Mouse (Mus musculus): ENCODE results near the gene Chchd3. TPM values are rescaled to one million over a fixed set of nuclear protein-coding genes. Genes with fewer than 3 reads are reported as not detected.

Gene Chchd3
- polyA plus RNA-seq, 1 experiment from 2014 or later = 124 TPM

DNA sequence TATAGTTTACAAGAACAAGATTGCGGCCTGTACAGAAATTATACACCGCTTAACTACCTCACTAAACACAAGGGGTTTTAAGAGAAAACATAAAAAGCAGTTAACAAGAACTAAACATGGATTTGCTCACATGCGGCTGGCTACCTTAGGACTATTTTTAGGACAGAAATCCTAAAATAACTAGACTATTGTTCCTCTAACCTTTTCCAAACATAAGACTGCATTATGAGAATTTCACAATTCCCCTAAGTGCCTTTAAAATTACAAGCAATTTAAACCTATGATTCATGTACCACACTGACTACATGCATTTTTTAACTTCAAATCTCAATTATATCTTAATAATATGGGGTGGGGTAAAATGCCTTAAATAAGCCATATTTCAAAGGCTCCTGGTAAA lies 123.3 kb downstream of the Chchd3 start:
- H3K27me3 ChIP-seq (ENCODE audit: control insufficient read depth, insufficient read depth, low read length) = no peaks in the 10 kb centered on the region
- H3K4me3 ChIP-seq (ENCODE audit: low read length) = no peak overlapping the region
- H3K4me1 ChIP-seq (ENCODE audit: control insufficient read depth, insufficient read depth, low read length) = peaks cover 5% of the 10 kb centered on the region; the same call in 1 of the 2 replicates
- WGBS = 72% methylated on average over 3 of the region's 3 CpGs
- H3K9ac ChIP-seq (ENCODE audit: low read depth, low read length) = no peak overlapping the region
- ATAC-seq (ENCODE audit: low FRiP score, low TSS enrichment) = no peak
- H3K27ac ChIP-seq (ENCODE audit: low read depth, low read length) = no peak overlapping the region
- no peak overlapping the region for H3K4me2 ChIP-seq (replicated peaks; ENCODE audit: low read depth, low read length)
- no peaks in the 10 kb centered on the region for H3K9me3 ChIP-seq (ENCODE audit: control insufficient read depth, low read length)
- H3K36me3 ChIP-seq (ENCODE audit: control insufficient read depth, insufficient read depth, low read length) = no peaks in the 10 kb centered on the region

DNA sequence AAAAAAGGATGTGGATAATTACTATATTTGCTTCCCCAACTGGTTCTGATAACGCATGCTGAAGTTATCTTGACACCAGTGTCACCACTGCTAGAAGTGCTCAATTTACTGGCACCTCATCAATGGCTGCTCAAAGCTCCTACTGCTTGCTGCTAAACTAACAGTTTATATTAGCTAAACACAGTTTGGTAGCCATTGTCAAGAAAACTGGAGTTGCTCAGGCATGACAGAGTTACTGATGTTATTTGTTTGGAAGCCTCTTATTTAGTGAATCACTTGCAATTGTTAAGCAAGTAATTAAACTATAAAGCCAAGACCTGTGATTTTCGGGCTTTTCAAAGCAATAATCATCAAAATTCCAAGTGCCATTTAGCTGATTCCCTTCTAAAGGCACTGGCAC lies 123.7 kb downstream of the Chchd3 start:
- H3K4me3 ChIP-seq (ENCODE audit: low read length) = no peak overlapping the region
- H3K9me3 ChIP-seq (ENCODE audit: control insufficient read depth, low read length) = no peaks in the 10 kb centered on the region
- H3K9ac ChIP-seq (ENCODE audit: low read depth, low read length) = no peak overlapping the region
- H3K27me3 ChIP-seq (ENCODE audit: control insufficient read depth, insufficient read depth, low read length) = no peaks in the 10 kb centered on the region
- peaks cover 5% of the 10 kb centered on the region; the same call in 1 of the 2 replicates for H3K4me1 ChIP-seq (ENCODE audit: control insufficient read depth, insufficient read depth, low read length)
- H3K27ac ChIP-seq (ENCODE audit: low read depth, low read length) = no peak overlapping the region
- H3K36me3 ChIP-seq (ENCODE audit: control insufficient read depth, insufficient read depth, low read length) = no peaks in the 10 kb centered on the region
- ATAC-seq (ENCODE audit: low FRiP score, low TSS enrichment) = no peak
- WGBS = 36% methylated on average over 2 of the region's 2 CpGs
- H3K4me2 ChIP-seq (replicated peaks; ENCODE audit: low read depth, low read length) = no peak overlapping the region

DNA sequence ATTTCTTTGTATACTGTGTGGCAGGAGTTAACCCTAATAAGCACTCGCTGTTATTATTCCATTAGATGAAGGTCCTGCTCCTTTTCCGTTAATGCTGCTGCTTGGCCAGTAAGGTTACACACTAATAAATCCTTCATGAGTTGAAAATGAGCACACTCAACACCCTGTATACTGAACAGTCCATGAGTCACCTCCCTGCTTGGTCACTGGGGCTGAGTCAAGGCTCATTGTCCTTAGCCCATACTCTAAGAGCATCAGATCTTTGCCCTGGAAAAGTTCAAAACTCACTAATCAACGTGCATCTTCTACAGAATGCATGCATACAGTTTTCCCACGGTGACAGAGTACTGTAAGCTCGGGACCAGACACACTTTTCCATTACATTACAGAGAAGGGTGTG lies 124.5 kb downstream of the Chchd3 start:
- no peak overlapping the region for H3K27ac ChIP-seq (ENCODE audit: low read depth, low read length)
- H3K36me3 ChIP-seq (ENCODE audit: control insufficient read depth, insufficient read depth, low read length) = no peaks in the 10 kb centered on the region
- ATAC-seq (ENCODE audit: low FRiP score, low TSS enrichment) = no peak
- H3K4me2 ChIP-seq (replicated peaks; ENCODE audit: low read depth, low read length) = no peak overlapping the region
- no peak overlapping the region for H3K4me3 ChIP-seq (ENCODE audit: low read length)
- no peaks in the 10 kb centered on the region for H3K27me3 ChIP-seq (ENCODE audit: control insufficient read depth, insufficient read depth, low read length)
- H3K9me3 ChIP-seq (ENCODE audit: control insufficient read depth, low read length) = no peaks in the 10 kb centered on the region
- no peak overlapping the region for H3K9ac ChIP-seq (ENCODE audit: low read depth, low read length)
- peaks cover 3% of the 10 kb centered on the region; the same call in 1 of the 2 replicates for H3K4me1 ChIP-seq (ENCODE audit: control insufficient read depth, insufficient read depth, low read length)
- WGBS = 64% methylated on average over 5 of the region's 5 CpGs

DNA sequence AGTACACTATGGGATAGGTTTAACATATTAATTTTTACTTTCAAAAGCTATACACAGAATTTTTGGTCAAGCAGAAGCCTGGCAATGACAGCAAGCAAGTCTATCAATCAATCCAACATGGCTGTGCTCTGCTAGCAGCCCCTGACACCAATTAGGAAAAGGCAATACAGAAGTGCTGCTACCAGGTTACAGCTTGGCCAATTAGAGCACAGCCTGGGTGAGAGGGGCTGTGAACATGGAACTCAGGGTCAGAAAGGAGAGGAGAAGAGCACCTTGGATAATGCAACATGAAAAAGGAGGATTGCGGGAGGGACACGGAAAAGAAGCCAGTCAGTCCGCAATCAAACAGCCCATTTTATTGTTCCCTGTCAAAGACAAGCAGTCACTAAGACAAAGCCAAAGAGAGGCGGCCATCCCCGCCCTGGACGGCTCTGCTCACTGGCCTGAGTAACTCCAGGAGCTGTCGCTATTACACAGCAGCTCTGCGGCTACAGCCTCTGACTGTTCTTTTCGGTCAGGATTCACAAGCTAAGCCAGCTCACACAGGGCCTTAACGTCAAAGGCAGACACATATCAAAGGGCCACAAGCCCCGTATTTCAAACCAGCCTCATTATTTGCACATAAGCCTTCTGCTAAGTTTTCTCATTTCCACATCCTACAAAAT lies 128.8 kb downstream of the Chchd3 start:
- H3K9me3 ChIP-seq (ENCODE audit: control insufficient read depth, low read length) = no peaks in the 10 kb centered on the region
- H3K9ac ChIP-seq (ENCODE audit: low read depth, low read length) = no peak overlapping the region
- no peak overlapping the region for H3K27ac ChIP-seq (ENCODE audit: low read depth, low read length)
- ATAC-seq (ENCODE audit: low FRiP score, low TSS enrichment) = no peak
- H3K4me3 ChIP-seq (ENCODE audit: low read length) = no peak overlapping the region
- H3K4me2 ChIP-seq (replicated peaks; ENCODE audit: low read depth, low read length) = no peak overlapping the region
- H3K36me3 ChIP-seq (ENCODE audit: control insufficient read depth, insufficient read depth, low read length) = no peaks in the 10 kb centered on the region
- WGBS = 37% methylated on average over 11 of the region's 11 CpGs
- no peaks in the 10 kb centered on the region for H3K4me1 ChIP-seq (ENCODE audit: control insufficient read depth, insufficient read depth, low read length)
- H3K27me3 ChIP-seq (ENCODE audit: control insufficient read depth, insufficient read depth, low read length) = no peaks in the 10 kb centered on the region

DNA sequence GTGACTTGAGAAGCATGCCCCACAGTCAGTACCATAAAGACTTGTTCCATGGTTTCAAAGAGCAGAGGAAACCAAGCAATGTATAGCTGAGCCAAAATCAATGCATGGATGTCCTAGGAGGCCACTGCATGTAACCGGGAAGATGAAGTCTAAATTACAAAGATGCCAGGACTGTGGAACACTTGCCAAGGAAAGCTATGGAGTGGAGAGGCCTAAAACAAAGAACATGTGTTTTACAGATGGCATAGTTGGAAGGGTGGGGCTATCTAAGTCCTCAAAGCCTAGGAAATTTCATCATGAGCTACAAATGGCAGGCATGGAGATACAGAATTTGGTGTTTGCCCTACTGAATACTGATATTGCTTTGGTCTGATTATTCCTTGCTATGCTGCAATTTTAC lies 137.7 kb downstream of the Chchd3 start:
- 88% methylated on average over 1 of the region's 1 CpGs for WGBS
- H3K27ac ChIP-seq (ENCODE audit: low read depth, low read length) = no peak overlapping the region
- H3K9ac ChIP-seq (ENCODE audit: low read depth, low read length) = no peak overlapping the region
- H3K27me3 ChIP-seq (ENCODE audit: control insufficient read depth, insufficient read depth, low read length) = no peaks in the 10 kb centered on the region
- H3K36me3 ChIP-seq (ENCODE audit: control insufficient read depth, insufficient read depth, low read length) = no peaks in the 10 kb centered on the region
- ATAC-seq (ENCODE audit: low FRiP score, low TSS enrichment) = no peak
- H3K4me3 ChIP-seq (ENCODE audit: low read length) = no peak overlapping the region
- H3K4me1 ChIP-seq (ENCODE audit: control insufficient read depth, insufficient read depth, low read length) = no peaks in the 10 kb centered on the region
- H3K9me3 ChIP-seq (ENCODE audit: control insufficient read depth, low read length) = no peaks in the 10 kb centered on the region
- no peak overlapping the region for H3K4me2 ChIP-seq (replicated peaks; ENCODE audit: low read depth, low read length)

DNA sequence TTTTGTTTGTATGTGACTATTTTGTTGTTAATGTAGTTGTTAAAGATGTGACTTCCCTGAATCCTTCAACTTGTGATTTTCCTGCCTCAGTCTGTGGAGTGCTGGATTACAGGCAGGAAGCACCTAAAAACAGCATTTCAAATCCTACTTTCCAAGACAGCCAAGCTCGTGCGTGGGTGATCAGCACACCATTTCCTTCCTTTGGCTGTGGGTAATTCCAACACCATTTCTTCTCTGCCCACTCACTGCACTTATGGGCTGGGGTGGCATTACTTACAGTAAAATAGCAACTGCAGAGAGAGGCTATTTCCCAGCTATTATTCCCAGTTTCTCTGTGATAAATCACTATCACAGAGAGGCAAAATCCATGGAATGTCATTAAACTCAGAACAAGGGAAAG lies 140.0 kb downstream of the Chchd3 start:
- Histone ChIP-seq H3K27me3 (ENCODE audit: control insufficient read depth, insufficient read depth, low read length) (no peaks in the 10 kb centered on the region), H3K4me3 (ENCODE audit: low read length) (no peak overlapping the region), H3K27ac (ENCODE audit: low read depth, low read length) (no peak overlapping the region), H3K9ac (ENCODE audit: low read depth, low read length) (no peak overlapping the region), H3K9me3 (ENCODE audit: control insufficient read depth, low read length) (no peaks in the 10 kb centered on the region), H3K4me2 (replicated peaks; ENCODE audit: low read depth, low read length) (no peak overlapping the region), H3K36me3 (ENCODE audit: control insufficient read depth, insufficient read depth, low read length) (no peaks in the 10 kb centered on the region; the same call in 1 of the 2 replicates), H3K4me1 (ENCODE audit: control insufficient read depth, insufficient read depth, low read length) (no peaks in the 10 kb centered on the region)
- ATAC-seq (ENCODE audit: low FRiP score, low TSS enrichment) = no peak
- 57% methylated on average over 2 of the region's 2 CpGs for WGBS

DNA sequence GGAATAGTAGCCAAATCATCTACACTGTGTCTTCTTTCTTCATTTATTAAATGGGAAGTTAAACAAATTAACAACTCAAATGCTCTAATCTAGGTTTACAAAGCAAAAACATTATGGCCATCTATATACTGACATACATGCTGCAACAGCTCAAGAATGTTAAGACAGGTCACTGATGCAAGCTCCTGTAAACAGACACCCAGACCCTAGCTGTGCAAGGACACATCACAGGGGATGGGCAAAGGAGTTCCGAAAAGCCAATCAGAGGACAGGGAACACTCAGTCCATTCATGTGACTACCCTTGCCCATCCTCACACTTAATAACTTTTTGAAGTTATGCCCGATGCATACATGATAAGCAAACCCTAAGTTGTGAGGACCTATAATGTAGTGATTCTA lies 149.4 kb downstream of the Chchd3 start:
- Histone ChIP-seq H3K4me3 (ENCODE audit: low read length) (no peak overlapping the region), H3K4me1 (ENCODE audit: control insufficient read depth, insufficient read depth, low read length) (no peaks in the 10 kb centered on the region), H3K27ac (ENCODE audit: low read depth, low read length) (no peak overlapping the region), H3K36me3 (ENCODE audit: control insufficient read depth, insufficient read depth, low read length) (no peaks in the 10 kb centered on the region), H3K9me3 (ENCODE audit: control insufficient read depth, low read length) (no peaks in the 10 kb centered on the region), H3K27me3 (ENCODE audit: control insufficient read depth, insufficient read depth, low read length) (no peaks in the 10 kb centered on the region), H3K9ac (ENCODE audit: low read depth, low read length) (no peak overlapping the region), H3K4me2 (replicated peaks; ENCODE audit: low read depth, low read length) (no peak overlapping the region)
- WGBS = 96% methylated on average over 2 of the region's 2 CpGs
- no peak for ATAC-seq (ENCODE audit: low FRiP score, low TSS enrichment)

DNA sequence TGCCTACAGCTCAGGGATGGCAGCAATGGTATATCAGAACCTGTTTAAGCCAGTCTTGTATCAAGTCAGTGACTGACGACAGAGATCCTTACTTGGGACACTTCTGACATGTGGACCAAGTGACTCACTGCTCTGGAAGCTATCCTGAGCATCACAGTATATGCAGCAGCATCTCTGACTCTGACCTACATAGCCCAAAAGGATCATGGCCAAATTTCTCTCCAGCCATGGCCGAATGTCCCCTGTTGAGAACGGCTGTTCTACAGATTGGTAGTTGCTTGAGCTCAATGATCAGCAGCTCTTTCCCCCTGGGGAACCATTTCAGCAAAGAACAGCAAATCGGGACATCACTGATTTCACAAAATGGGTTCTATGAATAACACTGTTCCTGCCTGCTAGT lies 161.0 kb downstream of the Chchd3 start:
- WGBS = 96% methylated on average over 4 of the region's 4 CpGs
- Histone ChIP-seq H3K4me1 (ENCODE audit: control insufficient read depth, insufficient read depth, low read length) (no peaks in the 10 kb centered on the region), H3K9me3 (ENCODE audit: control insufficient read depth, low read length) (no peaks in the 10 kb centered on the region), H3K9ac (ENCODE audit: low read depth, low read length) (no peak overlapping the region), H3K4me3 (ENCODE audit: low read length) (no peak overlapping the region), H3K4me2 (replicated peaks; ENCODE audit: low read depth, low read length) (no peak overlapping the region), H3K27ac (ENCODE audit: low read depth, low read length) (no peak overlapping the region), H3K27me3 (ENCODE audit: control insufficient read depth, insufficient read depth, low read length) (no peaks in the 10 kb centered on the region), H3K36me3 (ENCODE audit: control insufficient read depth, insufficient read depth, low read length) (no peaks in the 10 kb centered on the region)
- ATAC-seq (ENCODE audit: low FRiP score, low TSS enrichment) = no peak

DNA sequence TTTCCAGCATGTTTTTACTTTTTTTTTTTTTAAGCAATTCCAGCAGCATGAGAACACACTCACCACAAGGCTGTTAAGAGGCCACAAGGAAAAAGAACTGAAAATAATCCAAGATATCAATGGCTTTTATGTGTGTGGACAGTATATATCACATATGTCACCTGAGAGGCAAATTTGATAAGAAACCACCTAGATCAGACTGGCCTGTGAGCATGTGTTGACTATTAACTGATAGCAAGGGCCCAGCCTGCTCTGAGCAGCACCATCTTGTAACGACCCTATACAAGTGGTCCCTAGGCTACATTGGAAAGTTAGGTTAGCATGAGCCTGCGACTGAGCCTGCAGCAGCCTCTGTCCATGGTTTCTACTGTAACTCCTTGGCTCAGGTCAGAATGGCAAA lies 166.0 kb downstream of the Chchd3 start:
- Histone ChIP-seq H3K9me3 (ENCODE audit: control insufficient read depth, low read length) (no peaks in the 10 kb centered on the region), H3K27me3 (ENCODE audit: control insufficient read depth, insufficient read depth, low read length) (no peaks in the 10 kb centered on the region), H3K4me1 (ENCODE audit: control insufficient read depth, insufficient read depth, low read length) (no peaks in the 10 kb centered on the region), H3K9ac (ENCODE audit: low read depth, low read length) (no peak overlapping the region), H3K4me3 (ENCODE audit: low read length) (no peak overlapping the region), H3K4me2 (replicated peaks; ENCODE audit: low read depth, low read length) (no peak overlapping the region), H3K36me3 (ENCODE audit: control insufficient read depth, insufficient read depth, low read length) (no peaks in the 10 kb centered on the region), H3K27ac (ENCODE audit: low read depth, low read length) (no peak overlapping the region)
- ATAC-seq (ENCODE audit: low FRiP score, low TSS enrichment) = no peak
- WGBS = 88% methylated on average over 2 of the region's 2 CpGs
